Mouse (Mus musculus) cerebellum, adult 11-12 months (tissue): ENCODE data around the gene Kcnn1.

Experiments used
- DNase-seq: peaks from one replicate; pipeline ENCODE4 v3.0.0; 2022

Kcnn1 gene

GRCm38 (mm10) chr8:70808239-70808638, 54.8 kb downstream of the Kcnn1 start, which contains the start of gene Il12rb1:
Gene Il12rb1, plus strand, starts transcription at chr8:70808449.
- no peak for DNase-seq

GRCm38 (mm10) chr8:70807304-70807703, 55.8 kb downstream of the Kcnn1 start:
- peak; percentile 31 for DNase-seq

GRCm38 (mm10) chr8:70806541-70806940, 56.5 kb downstream of the Kcnn1 start:
- no peak for DNase-seq

GRCm38 (mm10) chr8:70804481-70805206, 58.4 kb downstream of the Kcnn1 start, which contains the start of gene Mast3:
Gene Mast3, minus strand, starts transcription at chr8:70805054.
- no peak for DNase-seq

GRCm38 (mm10) chr8:70803761-70804480, 59.1 kb downstream of the Kcnn1 start:
- DNase-seq = no peak

- DNase-seq = no peak
These were observed 60.1 kb downstream of the Kcnn1 start for GRCm38 (mm10) chr8:70802786-70803510.

- DNase-seq = no peak
These were observed 61.2 kb downstream of the Kcnn1 start for GRCm38 (mm10) chr8:70801830-70802229.

GRCm38 (mm10) chr8:70801156-70801555, 61.9 kb downstream of the Kcnn1 start:
- no peak for DNase-seq

GRCm38 (mm10) chr8:70800648-70801047, 62.4 kb downstream of the Kcnn1 start:
- DNase-seq = no peak

- DNase-seq = no peak
These were observed 64.8 kb downstream of the Kcnn1 start for GRCm38 (mm10) chr8:70798281-70798680.

- peak; percentile 90 for DNase-seq
These were observed 65.7 kb downstream of the Kcnn1 start for GRCm38 (mm10) chr8:70797081-70798070.

- DNase-seq = no peak
These were observed 66.5 kb downstream of the Kcnn1 start for GRCm38 (mm10) chr8:70796403-70797080.

GRCm38 (mm10) chr8:70795370-70795769, 67.7 kb downstream of the Kcnn1 start:
- no peak for DNase-seq

- peak; percentile 54 for DNase-seq
These were observed 68.8 kb downstream of the Kcnn1 start for GRCm38 (mm10) chr8:70794215-70794614.

GRCm38 (mm10) chr8:70792700-70793099, 70.4 kb downstream of the Kcnn1 start:
- DNase-seq = peak; percentile 84
